Mouse (Mus musculus) ES-E14 (cell line): Measurements from ENCODE around the gene Palm.

ENCODE experiments used
- CHD2 ChIP-seq: IDR thresholded peaks from 2 replicates; pipeline ENCODE4 v1.6.1; 2014; ENCODE audit warnings: mild to moderate bottlenecking, low read depth, low read length, inconsistent platforms
- HCFC1 ChIP-seq: IDR thresholded peaks from 2 replicates; pipeline ENCODE4 v1.6.1; 2012; ENCODE audit warnings: low read length, inconsistent platforms, borderline replicate concordance; ENCODE audit not compliant: insufficient read depth
- MAFK ChIP-seq: IDR thresholded peaks from 2 replicates; pipeline ENCODE4 v1.6.1; 2014; ENCODE audit warnings: mild to moderate bottlenecking, low read depth, low read length, inconsistent platforms; ENCODE audit not compliant: insufficient read depth
- ZC3H11A ChIP-seq: IDR thresholded peaks from 2 replicates; pipeline ENCODE4 v1.6.1; 2012; ENCODE audit warnings: low read depth, mild to moderate bottlenecking, inconsistent platforms, low read length, borderline replicate concordance
- ZNF384 ChIP-seq: IDR thresholded peaks from 2 replicates; pipeline ENCODE4 v1.6.1; 2012; ENCODE audit warnings: low read depth, low read length, inconsistent platforms

- TF ChIP-seq MAFK = no peak
- no peak for TF ChIP-seq ZNF384
- no peak for TF ChIP-seq HCFC1
- TF ChIP-seq CHD2 = no peak
- TF ChIP-seq ZC3H11A = no peak
Measured at GRCm38 (mm10) chr10:79748496-79748895, 44.9 kb upstream of the Palm start.
